Mouse (Mus musculus): ENCODE measurements around the gene Them7. TPM values are rescaled to one million over a fixed set of nuclear protein-coding genes. Genes with fewer than 3 reads are reported as not detected.

Them7 gene
- total and polyA plus RNA-seq, 3 experiments, result not detected

DNA sequence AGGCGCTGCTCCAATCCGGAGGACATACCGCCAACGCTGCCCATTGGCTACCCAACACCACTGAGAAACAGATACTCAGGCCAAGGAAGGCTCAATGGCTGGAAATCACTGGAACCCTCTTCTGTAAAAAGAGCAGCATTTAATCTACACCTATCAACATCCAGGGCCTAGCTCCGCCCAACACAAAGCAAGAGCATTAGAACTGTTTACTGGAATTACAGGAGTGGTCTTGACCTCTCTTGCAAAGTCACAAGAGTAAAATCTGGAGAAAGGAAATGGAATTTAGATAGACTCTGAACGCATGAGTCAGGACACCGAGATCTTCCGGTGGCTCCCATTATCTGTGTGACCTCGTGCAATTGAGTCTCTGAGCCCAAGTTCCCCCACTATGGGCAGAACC is 171.9 kb downstream of the Them7 start:
- no peak overlapping the region for H3K4me3 ChIP-seq (ENCODE audit: low read depth, low read length)
- ATAC-seq (ENCODE audit: extremely low read depth, insufficient number of reproducible peaks, low FRiP score, poor library complexity, severe bottlenecking) (no peak), DNase-seq (ENCODE audit: low spot score) (no peak)
- no peaks in the 10 kb centered on the region for H3K9me3 ChIP-seq (replicated peaks)
- no peaks in the 10 kb centered on the region; the same call in 1 of the 2 replicates for H3K27me3 ChIP-seq (ENCODE audit: insufficient read depth, low read length)
- H3K36me3 ChIP-seq (replicated peaks), result peaks cover 44% of the 10 kb centered on the region
- TF ChIP-seq POLR2AphosphoS5 (IDR thresholded peaks at IDR 0.05; ENCODE audit: insufficient replicate concordance, low read depth, low read length) (no peak), TAL1 (conservative IDR thresholded peaks at IDR 0.05; ENCODE audit: low read depth, low read length) (no peak)
- peaks cover 51% of the 10 kb centered on the region for H3K4me1 ChIP-seq (ENCODE audit: insufficient read depth, low read depth, low read length)

DNA sequence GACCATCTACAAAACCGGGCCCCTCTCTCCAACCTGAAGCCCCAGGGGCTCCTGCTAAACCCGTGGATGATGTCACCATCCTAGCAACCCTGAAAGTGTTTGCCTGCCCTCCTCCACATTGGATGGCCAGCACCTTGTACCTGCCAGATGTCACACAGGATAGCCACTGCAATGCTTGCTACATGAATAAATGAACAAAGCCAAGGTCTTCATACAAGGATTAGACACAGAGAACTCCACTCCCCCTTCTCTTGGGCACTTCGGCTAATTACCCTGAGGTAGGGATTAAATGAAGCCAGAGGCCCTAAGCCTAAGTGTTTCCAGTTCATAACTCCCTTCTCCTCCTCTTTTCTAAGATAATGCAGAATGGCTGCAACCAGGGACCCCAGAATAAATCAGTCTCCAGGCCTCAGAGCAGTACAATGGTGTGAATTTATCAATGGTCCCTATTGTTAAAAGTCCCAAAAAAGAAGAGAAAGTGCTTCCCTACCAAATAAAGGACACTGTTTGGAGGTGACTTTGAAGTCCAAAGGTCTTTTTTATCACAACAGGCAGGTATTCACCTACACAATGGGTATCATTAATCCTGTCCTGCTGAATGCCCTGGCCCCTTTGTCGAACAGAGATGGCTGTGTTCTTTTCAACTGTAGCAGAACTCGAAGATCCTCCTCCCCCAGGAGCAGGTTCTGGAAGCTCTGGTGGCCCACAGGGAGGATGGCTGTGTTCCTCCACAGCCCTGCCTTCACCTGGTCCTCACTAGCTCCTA is 173.5 kb downstream of the Them7 start:
- H3K4me1 ChIP-seq (ENCODE audit: insufficient read depth, low read depth, low read length), result peaks cover 43% of the 10 kb centered on the region
- peak overlapping the region; percentile 78; the same call in 1 of the 2 replicates for H3K4me3 ChIP-seq (ENCODE audit: low read depth, low read length)
- H3K36me3 ChIP-seq (replicated peaks), result peaks cover 33% of the 10 kb centered on the region
- no peaks in the 10 kb centered on the region; the same call in 1 of the 2 replicates for H3K27me3 ChIP-seq (ENCODE audit: insufficient read depth, low read length)
- DNase-seq (ENCODE audit: low spot score), result no peak
- H3K9me3 ChIP-seq (replicated peaks), result no peaks in the 10 kb centered on the region
- ATAC-seq (ENCODE audit: extremely low read depth, insufficient number of reproducible peaks, low FRiP score, poor library complexity, severe bottlenecking), result no peak
- TF ChIP-seq GATA1 (IDR thresholded peaks at IDR 0.05; ENCODE audit: borderline replicate concordance, low read length) (no peak), POLR2AphosphoS5 (IDR thresholded peaks at IDR 0.05; ENCODE audit: insufficient replicate concordance, low read depth, low read length) (no peak), GATA2 (IDR thresholded peaks at IDR 0.05; ENCODE audit: borderline replicate concordance, low read depth, low read length) (no peak), TAL1 (conservative IDR thresholded peaks at IDR 0.05; ENCODE audit: low read depth, low read length) (no peak), CTCF (IDR thresholded peaks at IDR 0.05; ENCODE audit: low read depth, low read length) (no peak)

DNA sequence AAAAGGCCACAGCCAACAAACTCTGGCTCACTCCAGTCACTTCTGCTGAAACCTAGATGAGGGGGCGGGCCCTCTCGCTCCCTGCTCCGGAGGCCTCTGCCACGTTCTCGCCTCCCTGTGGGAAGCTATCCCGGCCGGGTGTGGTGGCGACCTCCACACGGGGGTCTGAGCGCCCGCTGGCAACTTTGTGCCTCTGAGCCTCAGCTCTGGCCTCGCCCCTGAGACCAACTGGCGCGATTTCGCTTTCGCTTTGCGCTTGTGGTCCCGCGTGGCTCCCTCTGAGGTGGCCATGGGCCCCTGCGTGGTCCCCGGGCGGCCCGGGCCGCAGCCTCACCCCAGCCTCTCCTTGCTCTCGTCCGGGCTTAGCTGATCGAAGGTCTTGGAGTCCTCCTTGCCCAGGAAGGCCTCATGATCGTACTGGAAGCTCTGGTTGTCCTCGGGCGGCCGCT is 174.5 kb downstream of the Them7 start:
- Histone ChIP-seq H3K27me3 (ENCODE audit: insufficient read depth, low read length) (no peaks in the 10 kb centered on the region; the same call in 1 of the 2 replicates), H3K36me3 (replicated peaks) (peaks cover 25% of the 10 kb centered on the region), H3K4me1 (ENCODE audit: insufficient read depth, low read depth, low read length) (peaks cover 43% of the 10 kb centered on the region), H3K4me3 (ENCODE audit: low read depth, low read length) (peak overlapping the region; percentile 78), H3K9me3 (replicated peaks) (no peaks in the 10 kb centered on the region)
- ATAC-seq (ENCODE audit: extremely low read depth, insufficient number of reproducible peaks, low FRiP score, poor library complexity, severe bottlenecking), result no peak
- DNase-seq (ENCODE audit: low spot score), result peak; percentile 28
- TF ChIP-seq CTCF (IDR thresholded peaks at IDR 0.05; ENCODE audit: low read depth, low read length) (no peak), GATA2 (IDR thresholded peaks at IDR 0.05; ENCODE audit: borderline replicate concordance, low read depth, low read length) (no peak), GATA1 (IDR thresholded peaks at IDR 0.05; ENCODE audit: borderline replicate concordance, low read length) (no peak), TAL1 (conservative IDR thresholded peaks at IDR 0.05; ENCODE audit: low read depth, low read length) (no peak), POLR2AphosphoS5 (IDR thresholded peaks at IDR 0.05; ENCODE audit: insufficient replicate concordance, low read depth, low read length) (no peak)

DNA sequence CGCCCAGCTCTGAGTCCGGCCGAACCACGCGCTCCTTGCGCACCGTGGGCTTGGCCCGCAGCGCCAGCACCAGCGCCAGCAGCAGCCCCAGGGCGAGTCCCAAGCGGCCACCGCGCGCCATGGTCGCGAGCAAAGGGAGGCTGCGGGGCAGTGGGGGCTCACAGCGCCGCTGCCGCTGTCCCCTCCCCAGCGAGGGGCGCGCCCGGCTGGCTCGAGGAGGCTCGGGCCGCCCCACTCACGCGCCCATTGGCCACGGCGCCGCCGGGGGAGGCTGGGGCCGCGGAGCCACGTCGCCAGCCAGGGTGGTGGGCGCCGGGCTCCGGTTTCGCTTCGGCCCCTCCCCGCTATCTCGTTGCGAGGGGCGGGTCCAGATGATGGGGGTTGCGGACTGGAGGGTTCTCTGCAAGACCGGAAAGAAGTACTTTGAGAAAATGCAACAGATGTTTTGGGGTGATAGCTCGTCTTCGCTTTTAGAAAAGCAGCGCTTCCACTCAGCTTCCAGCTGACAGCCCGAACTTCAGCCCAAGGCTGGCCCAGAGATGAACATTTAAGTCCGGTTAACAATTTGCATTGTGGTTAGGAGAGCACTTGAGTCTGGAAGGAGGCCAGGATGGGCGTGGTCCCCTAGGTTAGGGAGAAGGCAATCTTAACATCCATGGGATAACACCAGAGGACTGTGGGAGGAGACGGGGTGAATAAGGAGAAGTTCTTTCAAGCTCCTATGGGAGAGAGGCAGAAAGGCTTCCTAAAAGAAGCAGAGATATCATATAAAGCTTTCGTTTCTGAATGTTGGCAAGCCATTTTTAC is 175.2 kb downstream of the Them7 start, which contains the start of gene Rcn1:
Gene Rcn1, minus strand, starts transcription at position 235 of the 807 bp plus-strand sequence.
- TF ChIP-seq CTCF (IDR thresholded peaks at IDR 0.05; ENCODE audit: low read depth, low read length), result no peak
- TF ChIP-seq GATA1 (IDR thresholded peaks at IDR 0.05; ENCODE audit: borderline replicate concordance, low read length), result no peak
- TF ChIP-seq TAL1 (conservative IDR thresholded peaks at IDR 0.05; ENCODE audit: low read depth, low read length), result peak; percentile 13; the same call in 1 of the 2 replicates
- no peak for TF ChIP-seq GATA2 (IDR thresholded peaks at IDR 0.05; ENCODE audit: borderline replicate concordance, low read depth, low read length)
- ATAC-seq (ENCODE audit: extremely low read depth, insufficient number of reproducible peaks, low FRiP score, poor library complexity, severe bottlenecking) (peak; percentile 82), DNase-seq (ENCODE audit: low spot score) (peak; percentile 71)
- H3K27me3 ChIP-seq (ENCODE audit: insufficient read depth, low read length), result no peaks in the 10 kb centered on the region; the same call in 1 of the 2 replicates
- peaks cover 19% of the 10 kb centered on the region for H3K36me3 ChIP-seq (replicated peaks)
- H3K4me1 ChIP-seq (ENCODE audit: insufficient read depth, low read depth, low read length), result peaks cover 43% of the 10 kb centered on the region
- no peaks in the 10 kb centered on the region for H3K9me3 ChIP-seq (replicated peaks)
- H3K4me3 ChIP-seq (ENCODE audit: low read depth, low read length), result peak within 1 kb of the TSS; percentile 78

DNA sequence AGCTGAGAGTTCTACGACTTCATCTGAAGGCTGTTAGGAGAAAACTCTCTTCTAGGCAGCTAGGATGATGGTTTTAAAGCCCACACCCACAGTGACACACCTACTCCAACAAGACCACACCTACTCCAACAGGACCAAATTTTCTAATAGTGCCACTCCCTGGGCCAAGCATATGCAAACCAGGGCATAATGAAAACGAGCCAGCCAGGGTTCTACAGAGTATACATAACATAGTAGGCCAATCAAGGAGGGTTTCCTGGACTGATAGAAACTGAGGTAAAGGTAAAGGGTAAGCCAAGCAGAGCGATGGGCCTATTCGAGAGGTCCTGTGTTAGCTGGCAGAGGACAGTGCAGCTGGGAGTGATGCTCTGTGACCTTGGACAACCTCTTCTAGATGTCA is 176.4 kb downstream of the Them7 start:
- Histone ChIP-seq H3K36me3 (replicated peaks) (peaks cover 10% of the 10 kb centered on the region), H3K9me3 (replicated peaks) (no peaks in the 10 kb centered on the region), H3K4me1 (ENCODE audit: insufficient read depth, low read depth, low read length) (peaks cover 43% of the 10 kb centered on the region), H3K4me3 (ENCODE audit: low read depth, low read length) (no peak overlapping the region), H3K27me3 (ENCODE audit: insufficient read depth, low read length) (no peaks in the 10 kb centered on the region; the same call in 1 of the 2 replicates)
- no peak for ATAC-seq (ENCODE audit: extremely low read depth, insufficient number of reproducible peaks, low FRiP score, poor library complexity, severe bottlenecking)
- TF ChIP-seq GATA1 (IDR thresholded peaks at IDR 0.05; ENCODE audit: borderline replicate concordance, low read length), result no peak
- TF ChIP-seq POLR2AphosphoS5 (IDR thresholded peaks at IDR 0.05; ENCODE audit: insufficient replicate concordance, low read depth, low read length), result no peak
- TF ChIP-seq GATA2 (IDR thresholded peaks at IDR 0.05; ENCODE audit: borderline replicate concordance, low read depth, low read length), result no peak
- TF ChIP-seq TAL1 (conservative IDR thresholded peaks at IDR 0.05; ENCODE audit: low read depth, low read length), result no peak
- no peak for TF ChIP-seq CTCF (IDR thresholded peaks at IDR 0.05; ENCODE audit: low read depth, low read length)
- no peak for DNase-seq (ENCODE audit: low spot score)

DNA sequence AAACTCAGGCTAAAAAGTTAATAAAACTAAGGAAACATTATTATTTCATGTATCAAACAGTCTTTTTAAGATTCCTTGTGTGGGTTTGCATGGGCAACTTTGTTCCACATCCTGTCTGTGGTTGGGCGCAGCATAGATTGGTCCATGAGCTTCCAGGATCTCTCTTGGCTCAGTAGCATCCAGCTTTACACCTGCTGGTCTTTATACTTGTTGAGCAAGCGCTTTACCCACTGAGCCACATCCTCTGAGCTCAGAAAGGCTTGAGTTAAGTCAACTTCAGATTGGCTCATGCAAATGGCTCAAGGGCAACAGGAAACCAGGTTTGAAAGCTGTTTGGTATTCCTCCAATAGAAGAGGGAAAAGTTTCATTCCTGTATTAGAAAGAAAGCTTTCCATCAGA is 178.1 kb downstream of the Them7 start:
- Histone ChIP-seq H3K4me1 (ENCODE audit: insufficient read depth, low read depth, low read length) (peaks cover 33% of the 10 kb centered on the region), H3K9me3 (replicated peaks) (no peaks in the 10 kb centered on the region), H3K27me3 (ENCODE audit: insufficient read depth, low read length) (no peaks in the 10 kb centered on the region; the same call in 1 of the 2 replicates), H3K36me3 (replicated peaks) (no peaks in the 10 kb centered on the region), H3K4me3 (ENCODE audit: low read depth, low read length) (no peak overlapping the region)
- ATAC-seq (ENCODE audit: extremely low read depth, insufficient number of reproducible peaks, low FRiP score, poor library complexity, severe bottlenecking) (no peak), DNase-seq (ENCODE audit: low spot score) (no peak)
- TF ChIP-seq POLR2AphosphoS5 (IDR thresholded peaks at IDR 0.05; ENCODE audit: insufficient replicate concordance, low read depth, low read length), result no peak
- no peak for TF ChIP-seq CTCF (IDR thresholded peaks at IDR 0.05; ENCODE audit: low read depth, low read length)
